Mouse (Mus musculus) heart, postnatal 0 days (tissue): ENCODE measurements around the gene Tctex1d1.

Experiments
- CTCF ChIP-seq: IDR thresholded peaks from 2 replicates; pipeline ENCODE4 v1.5.1; 2016; ENCODE audit warnings: antibody characterized with exemption, control low read depth, low read depth
- EP300 ChIP-seq: IDR thresholded peaks from 2 replicates; pipeline ENCODE4 v1.6.1; 2016; ENCODE audit warnings: antibody characterized with exemption, low read depth

- TF ChIP-seq CTCF (no peak), EP300 (no peak)
Observed at GRCm38 (mm10) chr4:103042997-103043396, 64.6 kb downstream of the Tctex1d1 start.
